Mouse (Mus musculus): ENCODE measurements around the gene Hdac9. TPM values are rescaled to one million over a fixed set of nuclear protein-coding genes. Genes with fewer than 3 reads are reported as not detected.

Hdac9 gene
- polyA plus RNA-seq, 1 experiment from 2014 or later, result 5.3 TPM

GRCm38 (mm10) chr12:34142743-34143142, 774.2 kb downstream of the Hdac9 start:
- Histone ChIP-seq H3K4me1 (ENCODE audit: control insufficient read depth, insufficient read depth, low read length) (no peaks in the 10 kb centered on the region), H3K36me3 (ENCODE audit: control insufficient read depth, insufficient read depth, low read length) (no peaks in the 10 kb centered on the region), H3K27me3 (ENCODE audit: control insufficient read depth, insufficient read depth, low read length) (no peaks in the 10 kb centered on the region), H3K9me3 (ENCODE audit: control insufficient read depth, low read length) (no peaks in the 10 kb centered on the region), H3K4me3 (ENCODE audit: low read length) (no peak overlapping the region), H3K4me2 (replicated peaks; ENCODE audit: low read depth, low read length) (no peak overlapping the region), H3K27ac (ENCODE audit: low read depth, low read length) (no peak overlapping the region), H3K9ac (ENCODE audit: low read depth, low read length) (no peak overlapping the region)
- WGBS, result 91% methylated on average over 2 of the region's 2 CpGs
- no peak for ATAC-seq (ENCODE audit: low FRiP score, low TSS enrichment)

DNA sequence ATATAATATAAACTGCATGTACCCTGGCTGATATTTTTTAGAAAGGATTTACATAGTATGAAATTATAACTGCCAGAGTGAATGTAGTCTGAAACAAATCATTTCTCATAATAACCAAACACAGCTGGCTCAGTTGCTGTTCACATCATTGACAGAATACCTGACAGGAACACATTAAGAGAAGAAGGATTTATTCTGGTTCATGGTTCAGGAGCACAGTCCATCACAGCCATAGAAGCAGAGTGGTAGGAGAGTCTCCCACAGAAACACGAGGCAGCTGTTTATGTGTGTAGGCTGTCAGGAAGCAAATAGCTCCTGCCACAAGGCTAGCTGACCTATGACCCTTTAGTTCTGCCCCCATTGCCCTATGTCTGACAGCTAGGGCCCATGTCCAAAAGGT, 803.6 kb downstream of the Hdac9 start:
- ATAC-seq (ENCODE audit: low FRiP score, low TSS enrichment), result no peak

DNA sequence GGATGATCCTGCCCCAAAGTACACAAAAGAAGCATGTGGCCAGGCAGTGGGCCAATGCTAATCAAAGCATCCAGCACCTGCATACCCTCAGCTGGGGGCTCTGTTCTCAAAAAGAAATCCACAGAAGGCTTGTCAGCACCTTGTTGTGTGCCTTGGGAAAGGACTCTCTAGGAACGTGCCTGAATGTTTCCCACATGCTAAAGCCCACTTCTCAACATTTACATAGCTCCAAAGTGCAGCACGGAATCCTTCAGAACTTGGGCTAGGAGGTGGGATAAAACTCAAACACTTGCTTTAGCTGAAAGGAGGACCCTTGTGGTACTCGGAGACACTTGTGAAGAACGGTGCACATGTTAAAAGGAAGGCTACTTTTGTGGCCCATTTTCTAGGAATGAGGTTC, 823.9 kb downstream of the Hdac9 start:
- H3K36me3 ChIP-seq (ENCODE audit: control insufficient read depth, insufficient read depth, low read length), result no peaks in the 10 kb centered on the region
- WGBS, result 88% methylated on average over 4 of the region's 4 CpGs
- H3K27me3 ChIP-seq (ENCODE audit: control insufficient read depth, insufficient read depth, low read length), result no peaks in the 10 kb centered on the region
- H3K4me1 ChIP-seq (ENCODE audit: control insufficient read depth, insufficient read depth, low read length), result no peaks in the 10 kb centered on the region
- no peak overlapping the region for H3K9ac ChIP-seq (ENCODE audit: low read depth, low read length)
- no peaks in the 10 kb centered on the region for H3K9me3 ChIP-seq (ENCODE audit: control insufficient read depth, low read length)
- H3K27ac ChIP-seq (ENCODE audit: low read depth, low read length), result no peak overlapping the region
- no peak for ATAC-seq (ENCODE audit: low FRiP score, low TSS enrichment)
- H3K4me3 ChIP-seq (ENCODE audit: low read length), result no peak overlapping the region
- H3K4me2 ChIP-seq (replicated peaks; ENCODE audit: low read depth, low read length), result no peak overlapping the region

More for the DNA sequence above, 803.6 kb downstream of the Hdac9 start:
- Histone ChIP-seq H3K27me3 (ENCODE audit: control insufficient read depth, insufficient read depth, low read length) (no peaks in the 10 kb centered on the region), H3K36me3 (ENCODE audit: control insufficient read depth, insufficient read depth, low read length) (no peaks in the 10 kb centered on the region), H3K9ac (ENCODE audit: low read depth, low read length) (no peak overlapping the region), H3K4me3 (ENCODE audit: low read length) (no peak overlapping the region), H3K9me3 (ENCODE audit: control insufficient read depth, low read length) (no peaks in the 10 kb centered on the region), H3K4me1 (ENCODE audit: control insufficient read depth, insufficient read depth, low read length) (no peaks in the 10 kb centered on the region), H3K27ac (ENCODE audit: low read depth, low read length) (no peak overlapping the region), H3K4me2 (replicated peaks; ENCODE audit: low read depth, low read length) (no peak overlapping the region)
- 5% methylated on average over 1 of the region's 1 CpGs for WGBS

GRCm38 (mm10) chr12:34091851-34092250, 825.0 kb downstream of the Hdac9 start:
- H3K9ac ChIP-seq (ENCODE audit: low read depth, low read length), result no peak overlapping the region
- no peaks in the 10 kb centered on the region for H3K36me3 ChIP-seq (ENCODE audit: control insufficient read depth, insufficient read depth, low read length)
- no peak overlapping the region for H3K27ac ChIP-seq (ENCODE audit: low read depth, low read length)
- no peaks in the 10 kb centered on the region for H3K27me3 ChIP-seq (ENCODE audit: control insufficient read depth, insufficient read depth, low read length)
- WGBS, result 91% methylated on average over 1 of the region's 1 CpGs
- no peak for ATAC-seq (ENCODE audit: low FRiP score, low TSS enrichment)
- H3K4me3 ChIP-seq (ENCODE audit: low read length), result no peak overlapping the region
- no peaks in the 10 kb centered on the region for H3K9me3 ChIP-seq (ENCODE audit: control insufficient read depth, low read length)
- no peak overlapping the region for H3K4me2 ChIP-seq (replicated peaks; ENCODE audit: low read depth, low read length)
- no peaks in the 10 kb centered on the region for H3K4me1 ChIP-seq (ENCODE audit: control insufficient read depth, insufficient read depth, low read length)

GRCm38 (mm10) chr12:34087292-34087942, 829.5 kb downstream of the Hdac9 start:
- no peak for ATAC-seq (ENCODE audit: low FRiP score, low TSS enrichment)
- H3K27me3 ChIP-seq (ENCODE audit: control insufficient read depth, insufficient read depth, low read length), result no peaks in the 10 kb centered on the region
- H3K36me3 ChIP-seq (ENCODE audit: control insufficient read depth, insufficient read depth, low read length), result no peaks in the 10 kb centered on the region
- H3K27ac ChIP-seq (ENCODE audit: low read depth, low read length), result no peak overlapping the region
- no peak overlapping the region for H3K4me3 ChIP-seq (ENCODE audit: low read length)
- 81% methylated on average over 2 of the region's 2 CpGs for WGBS
- no peak overlapping the region for H3K4me2 ChIP-seq (replicated peaks; ENCODE audit: low read depth, low read length)
- no peaks in the 10 kb centered on the region for H3K9me3 ChIP-seq (ENCODE audit: control insufficient read depth, low read length)
- H3K4me1 ChIP-seq (ENCODE audit: control insufficient read depth, insufficient read depth, low read length), result no peaks in the 10 kb centered on the region
- H3K9ac ChIP-seq (ENCODE audit: low read depth, low read length), result no peak overlapping the region

GRCm38 (mm10) chr12:34076981-34077380, 839.9 kb downstream of the Hdac9 start:
- no peak overlapping the region for H3K27ac ChIP-seq (ENCODE audit: low read depth, low read length)
- 81% methylated on average over 2 of the region's 2 CpGs for WGBS
- no peak overlapping the region for H3K4me2 ChIP-seq (replicated peaks; ENCODE audit: low read depth, low read length)
- no peaks in the 10 kb centered on the region for H3K27me3 ChIP-seq (ENCODE audit: control insufficient read depth, insufficient read depth, low read length)
- H3K4me1 ChIP-seq (ENCODE audit: control insufficient read depth, insufficient read depth, low read length), result no peaks in the 10 kb centered on the region
- H3K9me3 ChIP-seq (ENCODE audit: control insufficient read depth, low read length), result no peaks in the 10 kb centered on the region
- no peak for ATAC-seq (ENCODE audit: low FRiP score, low TSS enrichment)
- no peaks in the 10 kb centered on the region for H3K36me3 ChIP-seq (ENCODE audit: control insufficient read depth, insufficient read depth, low read length)
- no peak overlapping the region for H3K9ac ChIP-seq (ENCODE audit: low read depth, low read length)
- no peak overlapping the region for H3K4me3 ChIP-seq (ENCODE audit: low read length)

DNA sequence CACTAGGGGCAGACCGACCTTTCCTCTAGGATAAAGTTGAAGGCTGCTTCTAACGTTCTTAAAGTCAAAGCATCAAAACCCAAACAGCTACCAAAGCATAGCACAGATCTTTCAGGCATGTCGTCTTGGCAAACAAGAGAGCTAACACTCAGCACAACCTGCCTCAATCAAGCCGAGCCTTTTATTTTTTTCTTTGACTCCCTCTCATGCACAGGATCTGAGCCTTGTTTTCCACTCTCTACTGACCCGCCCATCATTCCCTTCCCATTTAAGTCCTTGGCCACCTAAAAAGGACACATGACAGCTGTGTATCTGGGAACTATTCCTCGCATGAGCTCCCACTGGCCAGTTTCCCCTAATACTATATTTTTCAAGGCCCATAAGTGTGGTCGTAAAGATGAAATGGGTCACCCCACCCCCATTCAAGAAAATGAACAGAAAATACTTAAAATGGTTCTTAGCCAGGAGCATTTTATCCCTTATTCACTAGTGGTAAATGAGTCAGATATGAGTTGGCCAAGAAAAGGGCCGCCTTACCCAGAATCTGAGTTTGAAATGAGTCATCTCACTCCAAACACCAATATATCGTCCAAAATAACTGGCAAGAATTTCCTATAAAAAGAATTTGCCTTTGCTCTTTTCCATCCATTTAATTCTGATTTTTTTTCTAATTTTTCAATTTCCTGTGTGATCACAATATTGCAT, 840.9 kb downstream of the Hdac9 start:
- Histone ChIP-seq H3K4me2 (replicated peaks; ENCODE audit: low read depth, low read length) (no peak overlapping the region), H3K4me3 (ENCODE audit: low read length) (no peak overlapping the region), H3K36me3 (ENCODE audit: control insufficient read depth, insufficient read depth, low read length) (no peaks in the 10 kb centered on the region), H3K9ac (ENCODE audit: low read depth, low read length) (no peak overlapping the region), H3K27ac (ENCODE audit: low read depth, low read length) (no peak overlapping the region), H3K27me3 (ENCODE audit: control insufficient read depth, insufficient read depth, low read length) (no peaks in the 10 kb centered on the region), H3K9me3 (ENCODE audit: control insufficient read depth, low read length) (no peaks in the 10 kb centered on the region), H3K4me1 (ENCODE audit: control insufficient read depth, insufficient read depth, low read length) (no peaks in the 10 kb centered on the region)
- ATAC-seq (ENCODE audit: low FRiP score, low TSS enrichment), result no peak
- WGBS, result 79% methylated on average over 9 of the region's 9 CpGs

DNA sequence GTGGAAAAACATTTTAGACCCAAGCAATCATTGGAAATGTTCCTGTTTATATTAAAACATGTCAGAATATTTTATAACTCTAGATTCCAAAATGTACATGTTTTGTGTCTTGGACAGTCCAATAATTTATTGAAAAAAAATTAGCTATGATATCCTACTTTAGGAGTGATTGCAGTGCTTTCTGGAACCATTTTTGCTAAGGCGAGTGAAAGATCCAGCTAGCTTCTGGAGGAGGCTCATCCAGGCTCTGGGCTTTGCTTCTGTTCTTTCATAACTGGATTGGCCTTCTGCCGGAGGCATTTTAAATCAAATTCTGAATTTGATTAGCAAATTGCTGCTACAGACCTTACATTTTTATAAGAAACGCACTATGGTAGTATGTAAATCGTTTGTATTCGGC, 864.4 kb downstream of the Hdac9 start:
- Histone ChIP-seq H3K4me1 (ENCODE audit: control insufficient read depth, insufficient read depth, low read length) (no peaks in the 10 kb centered on the region), H3K4me3 (ENCODE audit: low read length) (no peak overlapping the region), H3K4me2 (replicated peaks; ENCODE audit: low read depth, low read length) (no peak overlapping the region), H3K9me3 (ENCODE audit: control insufficient read depth, low read length) (no peaks in the 10 kb centered on the region), H3K27ac (ENCODE audit: low read depth, low read length) (no peak overlapping the region), H3K36me3 (ENCODE audit: control insufficient read depth, insufficient read depth, low read length) (no peaks in the 10 kb centered on the region), H3K27me3 (ENCODE audit: control insufficient read depth, insufficient read depth, low read length) (no peaks in the 10 kb centered on the region), H3K9ac (ENCODE audit: low read depth, low read length) (no peak overlapping the region)
- WGBS, result 93% methylated on average over 5 of the region's 5 CpGs
- no peak for ATAC-seq (ENCODE audit: low FRiP score, low TSS enrichment)

- Histone ChIP-seq H3K27me3 (ENCODE audit: control insufficient read depth, insufficient read depth, low read length) (no peaks in the 10 kb centered on the region), H3K4me3 (ENCODE audit: low read length) (no peak overlapping the region), H3K9ac (ENCODE audit: low read depth, low read length) (no peak overlapping the region), H3K36me3 (ENCODE audit: control insufficient read depth, insufficient read depth, low read length) (no peaks in the 10 kb centered on the region), H3K9me3 (ENCODE audit: control insufficient read depth, low read length) (no peaks in the 10 kb centered on the region), H3K4me2 (replicated peaks; ENCODE audit: low read depth, low read length) (no peak overlapping the region), H3K27ac (ENCODE audit: low read depth, low read length) (no peak overlapping the region), H3K4me1 (ENCODE audit: control insufficient read depth, insufficient read depth, low read length) (no peaks in the 10 kb centered on the region)
- 55% methylated on average over 3 of the region's 3 CpGs for WGBS
- ATAC-seq (ENCODE audit: low FRiP score, low TSS enrichment), result no peak
These were observed 864.9 kb downstream of the Hdac9 start for GRCm38 (mm10) chr12:34052036-34052435.
